Mouse (Mus musculus) cerebellum, adult 2 months (tissue): ENCODE results near the gene Zbtb22. TPM values are rescaled to one million over a fixed set of nuclear protein-coding genes. Genes with fewer than 3 reads are reported as not detected.

ENCODE experiments used
- DNase-seq, 2 experiments: peaks; one replicate each; pipeline ENCODE4 v3.0.0; 2021
- H3K27ac ChIP-seq: fragments of 200-500 bp; 2 replicates; pipeline ENCODE4 v1.5.1; 2012; ENCODE audit warnings: low read length, control low read depth, inconsistent platforms; ENCODE audit not compliant: insufficient read depth
- H3K27me3 ChIP-seq: fragments of 200-500 bp; 2 replicates; pipeline ENCODE4 v1.6.1; 2012; ENCODE audit warnings: inconsistent platforms, mild to moderate bottlenecking, low read length, moderate library complexity; ENCODE audit not compliant: control insufficient read depth, insufficient read depth
- H3K4me1 ChIP-seq: fragments of 200-500 bp; 2 replicates; pipeline ENCODE4 v1.6.1; 2011; ENCODE audit warnings: low read length; ENCODE audit not compliant: control insufficient read depth, insufficient read depth
- H3K4me3 ChIP-seq: fragments of 200-500 bp; replicated peaks from 2 replicates; pipeline ENCODE3; 2011; ENCODE audit warnings: mild to moderate bottlenecking, low read depth, low read length, control low read depth; ENCODE audit not compliant: insufficient read depth
- CTCF ChIP-seq: fragments of 200-500 bp; IDR thresholded peaks from 2 replicates; pipeline ENCODE4 v1.5.1; 2011; ENCODE audit warnings: low read depth, mild to moderate bottlenecking, control low read depth, low read length, moderate library complexity, borderline replicate concordance; ENCODE audit not compliant: insufficient read depth
- POLR2A ChIP-seq: fragments of 200-500 bp; IDR thresholded peaks from 2 replicates; pipeline ENCODE4 v1.6.1; 2011; ENCODE audit warnings: low read length, control low read depth, borderline replicate concordance; ENCODE audit not compliant: insufficient read depth
- WGBS: fragments of 180-500 bp; shearing (Covaris S2); methylation state at CpG from one replicate; pipeline ENCODE4 v1.1.7; 2018; 5-methylcytosine and 5-hydroxymethylcytosine counted together
- polyA plus RNA-seq: library from polyadenylated mRNA; depleted of rRNA; stranded (reverse); fragments of >200 nt; gene quantifications from 2 replicates; pipeline ENCODE4 v1.2.3, GENCODE M21; 2012; rRNA removed

Gene Zbtb22
- polyA plus RNA-seq, 1 experiment = 33.4 TPM

DNA sequence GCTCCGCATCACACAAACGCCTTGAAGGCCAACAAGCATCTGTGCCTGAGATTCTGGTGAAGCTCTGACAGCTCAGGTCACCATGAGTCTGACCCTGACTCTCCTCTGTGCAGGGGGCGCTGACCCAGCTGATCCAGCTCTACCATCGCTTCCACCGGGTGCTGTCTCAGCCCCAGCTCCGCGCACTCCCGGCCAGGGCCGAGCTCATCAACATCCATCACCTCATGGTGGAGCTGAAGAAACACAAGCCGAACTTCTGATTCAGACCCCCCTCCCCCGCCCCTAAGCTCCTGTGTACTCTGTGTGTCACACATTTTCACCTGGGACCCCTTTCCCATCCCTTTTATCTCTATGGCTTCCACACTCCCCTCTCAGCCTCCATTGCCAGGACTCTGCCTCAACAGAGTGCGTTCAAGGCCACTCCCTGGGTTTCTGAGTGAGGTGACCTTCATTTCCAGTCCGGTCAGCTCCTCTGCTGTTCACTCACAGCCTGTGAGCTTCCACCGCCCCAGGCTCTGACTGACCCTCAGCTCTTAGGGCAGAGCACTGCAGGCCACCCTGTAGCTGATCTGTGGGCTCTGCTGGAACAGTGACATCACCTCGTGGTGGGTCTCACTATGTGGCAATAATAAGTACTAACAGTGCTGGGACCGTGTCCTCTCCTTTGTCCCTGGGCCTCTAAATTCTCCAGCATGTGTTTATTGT is 50.3 kb downstream of the Zbtb22 start:
- no peaks in the 10 kb centered on the region for H3K27me3 ChIP-seq
- WGBS = 90% methylated on average over 16 of the region's 16 CpGs
- TF ChIP-seq POLR2A = no peak
- no peak for TF ChIP-seq CTCF
- no peaks in the 10 kb centered on the region for H3K4me1 ChIP-seq
- H3K4me3 ChIP-seq = no peak overlapping the region
- H3K27ac ChIP-seq = no peak overlapping the region
- peak in 1 of 2 experiments; percentile 13 for DNase-seq

DNA sequence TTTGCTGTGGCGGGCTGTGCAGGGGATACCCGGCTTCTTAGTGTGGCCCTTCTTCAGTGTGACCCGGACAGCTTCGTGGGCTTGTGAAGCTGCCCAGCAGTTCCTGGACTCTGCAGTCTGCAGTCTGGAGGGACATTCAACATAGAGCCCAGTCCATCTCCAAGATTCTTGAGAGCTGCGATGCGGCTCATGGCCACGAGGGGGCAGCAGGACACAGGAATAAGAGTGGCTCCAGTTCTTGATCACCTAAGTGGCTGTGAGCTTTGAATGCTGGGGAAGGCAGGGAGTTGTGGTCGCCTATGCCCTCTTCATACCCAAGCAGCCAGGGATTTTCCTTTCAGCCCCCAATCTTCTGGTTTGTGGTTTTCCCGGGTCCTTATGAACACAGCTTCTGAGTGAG is 52.8 kb downstream of the Zbtb22 start:
- TF ChIP-seq CTCF (peak; percentile 92), POLR2A (no peak)
- Histone ChIP-seq H3K27ac (no peak overlapping the region), H3K4me3 (no peak overlapping the region), H3K4me1 (no peaks in the 10 kb centered on the region), H3K27me3 (no peaks in the 10 kb centered on the region)
- DNase-seq = peak; percentile 69 to 84
- WGBS = 2% methylated on average over 9 of the region's 9 CpGs

Other genes starting within 250 kb of the Zbtb22 start
- gene Hnrnpm, start 229.0 kb upstream of the Zbtb22 start, polyA plus RNA-seq = 270 and 273 TPM in 2 replicates
- gene March2, start 197.2 kb upstream of the Zbtb22 start, polyA plus RNA-seq = 157 and 171 TPM in 2 replicates
- 494 and 510 TPM in 2 replicates for gene Rab11b, start 155.4 kb upstream of the Zbtb22 start, polyA plus RNA-seq
- gene Angptl4, start 134.1 kb upstream of the Zbtb22 start, polyA plus RNA-seq = 1.6 and 1.9 TPM in 2 replicates
- gene Kank3, start 105.4 kb upstream of the Zbtb22 start, polyA plus RNA-seq = 52.1 and 59.5 TPM in 2 replicates
- 471 and 493 TPM in 2 replicates for gene Rps28, start 91.3 kb upstream of the Zbtb22 start, polyA plus RNA-seq
- 341 and 361 TPM in 2 replicates for gene Ndufa7, start 91.3 kb upstream of the Zbtb22 start, polyA plus RNA-seq
- gene Cd320, start 72.8 kb upstream of the Zbtb22 start, polyA plus RNA-seq = 34.4 and 34.7 TPM in 2 replicates
- not detected in 2 replicates for gene Gm7029, start 42.1 kb upstream of the Zbtb22 start, polyA plus RNA-seq
- 2.2 and 2.3 TPM in 2 replicates for gene Kifc1, start 25.2 kb upstream of the Zbtb22 start, polyA plus RNA-seq
- 0.48 and 0.65 TPM in 2 replicates for gene Platr17, start 10.8 kb upstream of the Zbtb22 start, polyA plus RNA-seq
- gene Daxx, start 6.5 kb upstream of the Zbtb22 start, polyA plus RNA-seq = 28.6 and 30.4 TPM in 2 replicates
- 27.7 and 28.5 TPM in 2 replicates for gene Tapbp, start within 50 bp of the Zbtb22 start, polyA plus RNA-seq
- 171 and 183 TPM in 2 replicates for gene Rgl2, start 13.6 kb downstream of the Zbtb22 start, polyA plus RNA-seq
- 117 and 135 TPM in 2 replicates for gene Pfdn6, start 24.4 kb downstream of the Zbtb22 start, polyA plus RNA-seq
- 13.3 and 14.0 TPM in 2 replicates for gene Wdr46, start 24.8 kb downstream of the Zbtb22 start, polyA plus RNA-seq
- 8.4 and 8.6 TPM in 2 replicates for gene B3galt4, start 35.6 kb downstream of the Zbtb22 start, polyA plus RNA-seq
- gene Vps52, start 39.9 kb downstream of the Zbtb22 start, polyA plus RNA-seq = 73.5 and 77.0 TPM in 2 replicates
- gene Rps18, start 40.1 kb downstream of the Zbtb22 start, polyA plus RNA-seq = 283 and 320 TPM in 2 replicates
- 61.9 and 77.5 TPM in 2 replicates for gene H2-K1, start 84.4 kb downstream of the Zbtb22 start, polyA plus RNA-seq
- 66.4 and 74.6 TPM in 2 replicates for gene Ring1, start 108.8 kb downstream of the Zbtb22 start, polyA plus RNA-seq
- 82.9 and 89.8 TPM in 2 replicates for gene H2-Ke6, start 112.2 kb downstream of the Zbtb22 start, polyA plus RNA-seq
- gene Slc39a7, start 115.8 kb downstream of the Zbtb22 start, polyA plus RNA-seq = 120 and 123 TPM in 2 replicates
- 78.0 and 83.2 TPM in 2 replicates for gene Rxrb, start 115.9 kb downstream of the Zbtb22 start, polyA plus RNA-seq
- gene Col11a2, start 123.5 kb downstream of the Zbtb22 start, polyA plus RNA-seq = 12.2 and 15.2 TPM in 2 replicates
- 0.25 and 0.34 TPM in 2 replicates for gene H2-Oa, start 176.4 kb downstream of the Zbtb22 start, polyA plus RNA-seq
- gene H2-DMa, start 203.6 kb downstream of the Zbtb22 start, polyA plus RNA-seq = 13.2 and 13.6 TPM in 2 replicates
- 188 and 209 TPM in 2 replicates for gene Brd2, start 206.7 kb downstream of the Zbtb22 start, polyA plus RNA-seq
- 0.35 and 0.52 TPM in 2 replicates for gene H2-DMb2, start 227.4 kb downstream of the Zbtb22 start, polyA plus RNA-seq
- 1.8 and 3.0 TPM in 2 replicates for gene H2-DMb1, start 237.2 kb downstream of the Zbtb22 start, polyA plus RNA-seq